Mouse (Mus musculus): Measurements from ENCODE around the gene Zswim7. TPM values are rescaled to one million over a fixed set of nuclear protein-coding genes. Genes with fewer than 3 reads are reported as not detected.
"Not testable (repeated sequence)": the region's sequence is repeated elsewhere in the genome, so short reads cannot be mapped to it uniquely, and the experiment has no call there.

Gene Zswim7
- polyA plus RNA-seq, 1 experiment, result 6.9 TPM

DNA sequence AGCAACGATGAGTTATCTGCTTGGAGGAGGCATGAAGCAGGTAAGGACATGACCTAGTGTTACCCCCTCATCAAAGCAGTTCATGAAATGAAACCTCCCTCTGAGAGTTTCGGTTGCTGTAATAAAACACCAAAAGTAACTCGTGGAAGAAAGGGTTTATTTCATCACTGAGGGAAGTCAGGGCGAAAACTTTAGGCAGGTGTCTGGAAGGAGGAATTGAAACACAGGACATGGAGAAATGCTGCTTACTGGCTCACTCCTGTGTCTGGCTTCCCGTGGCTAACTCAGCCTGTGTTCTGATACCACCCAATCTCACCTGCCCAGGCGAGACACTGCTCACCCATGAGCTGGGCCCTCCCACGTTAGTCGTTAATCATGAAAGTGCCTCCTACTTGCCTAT, 3.8 kb upstream of the Zswim7 start:
- 89% methylated on average over 8 of the region's 8 CpGs for WGBS
- no peak for TF ChIP-seq CTCF (IDR thresholded peaks at IDR 0.05; ENCODE audit: insufficient read depth, low read length)
- no peak for TF ChIP-seq POLR2A (IDR thresholded peaks at IDR 0.05; ENCODE audit: borderline replicate concordance, extremely low read depth, low read depth, low read length)
- Histone ChIP-seq H3K4me3 (replicated peaks; ENCODE audit: extremely low read depth, low read depth, low read length) (no peak overlapping the region), H3K4me1 (ENCODE audit: control insufficient read depth, insufficient read depth, low read length) (0 out of 2 replicates have a peak, but pooled peaks cover 2% of the 10 kb centered on the region)
- no peak for DNase-seq

DNA sequence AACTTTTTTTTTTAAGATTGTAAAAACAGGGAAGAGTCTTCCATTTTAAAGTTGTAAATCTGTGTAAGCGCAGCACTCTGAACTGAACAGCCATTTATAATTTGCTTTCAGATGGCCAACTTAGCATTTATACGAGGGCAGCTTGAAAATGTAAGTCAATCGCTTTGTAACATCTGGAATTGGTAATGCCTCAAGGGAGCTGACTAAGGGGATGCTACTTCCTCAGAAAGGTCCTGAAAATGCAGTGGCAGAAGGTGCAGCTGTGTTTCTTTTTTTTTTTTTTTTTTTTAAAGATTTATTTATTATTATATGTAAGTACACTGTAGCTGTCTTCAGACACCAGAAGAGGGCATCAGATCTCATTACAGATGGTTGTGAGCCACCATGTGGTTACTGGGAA, 2.8 kb upstream of the Zswim7 start:
- 94% methylated on average over 3 of the region's 3 CpGs for WGBS
- H3K4me1 ChIP-seq (ENCODE audit: control insufficient read depth, insufficient read depth, low read length); DNase-seq; H3K4me3 ChIP-seq (replicated peaks; ENCODE audit: extremely low read depth, low read depth, low read length): not testable (repeated sequence)

DNA sequence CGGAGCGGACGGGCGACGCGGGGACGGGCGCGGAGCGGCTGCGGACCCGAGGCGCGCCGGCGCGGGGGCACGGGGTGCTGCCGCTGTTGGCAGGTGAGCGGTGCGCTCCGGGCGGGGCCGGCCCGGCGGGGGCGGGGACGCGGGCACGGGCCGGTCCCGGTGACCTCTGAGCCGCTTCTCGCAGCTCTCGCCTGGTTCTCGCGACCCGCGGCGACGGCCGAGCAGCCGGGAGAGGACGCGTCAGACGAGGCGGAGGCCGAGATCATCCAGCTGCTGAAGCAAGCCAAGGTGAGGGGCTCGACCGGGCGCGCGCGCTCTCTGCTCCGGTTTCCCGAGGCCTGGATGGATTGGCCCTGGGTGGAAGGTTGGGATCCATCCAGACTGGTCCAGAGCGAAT, 424 bp upstream of the Zswim7 start:
- under 1% methylated on average over 57 of the region's 57 CpGs for WGBS
- Histone ChIP-seq H3K4me3 (replicated peaks; ENCODE audit: extremely low read depth, low read depth, low read length) (peak overlapping the region; percentile 76), H3K4me1 (ENCODE audit: control insufficient read depth, insufficient read depth, low read length) (0 out of 2 replicates have a peak, but pooled peaks cover 2% of the 10 kb centered on the region)
- DNase-seq, result no peak
- TF ChIP-seq POLR2A (IDR thresholded peaks at IDR 0.05; ENCODE audit: borderline replicate concordance, extremely low read depth, low read depth, low read length), result no peak
- no peak for TF ChIP-seq CTCF (IDR thresholded peaks at IDR 0.05; ENCODE audit: insufficient read depth, low read length)

DNA sequence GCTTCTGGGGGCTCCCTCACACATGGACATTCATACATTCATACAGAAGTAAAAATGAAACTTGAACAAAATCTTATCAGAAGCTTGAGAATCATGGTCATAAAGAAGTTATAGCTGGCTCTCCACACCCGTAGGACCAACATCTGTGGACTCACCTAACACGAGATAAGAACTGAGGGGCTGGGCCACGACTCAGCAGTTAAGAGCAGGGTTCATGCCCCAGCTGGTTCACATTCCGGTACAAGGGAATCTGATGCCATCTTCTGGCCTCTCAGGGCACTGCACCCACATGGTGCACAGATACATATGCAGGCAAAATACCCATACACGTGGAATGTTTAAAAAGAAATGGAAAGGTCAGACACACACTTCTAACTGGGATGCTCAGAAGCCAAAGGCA, 3.1 kb downstream of the Zswim7 start:
- 8% methylated on average over 5 of the region's 5 CpGs for WGBS
- DNase-seq, result peak; percentile 70
- Histone ChIP-seq H3K4me3 (replicated peaks; ENCODE audit: extremely low read depth, low read depth, low read length) (no peak overlapping the region), H3K4me1 (ENCODE audit: control insufficient read depth, insufficient read depth, low read length) (0 out of 2 replicates have a peak, but pooled peaks cover 2% of the 10 kb centered on the region)
- TF ChIP-seq CTCF (IDR thresholded peaks at IDR 0.05; ENCODE audit: insufficient read depth, low read length) (peak; percentile 72), POLR2A (IDR thresholded peaks at IDR 0.05; ENCODE audit: borderline replicate concordance, extremely low read depth, low read depth, low read length) (no peak)

DNA sequence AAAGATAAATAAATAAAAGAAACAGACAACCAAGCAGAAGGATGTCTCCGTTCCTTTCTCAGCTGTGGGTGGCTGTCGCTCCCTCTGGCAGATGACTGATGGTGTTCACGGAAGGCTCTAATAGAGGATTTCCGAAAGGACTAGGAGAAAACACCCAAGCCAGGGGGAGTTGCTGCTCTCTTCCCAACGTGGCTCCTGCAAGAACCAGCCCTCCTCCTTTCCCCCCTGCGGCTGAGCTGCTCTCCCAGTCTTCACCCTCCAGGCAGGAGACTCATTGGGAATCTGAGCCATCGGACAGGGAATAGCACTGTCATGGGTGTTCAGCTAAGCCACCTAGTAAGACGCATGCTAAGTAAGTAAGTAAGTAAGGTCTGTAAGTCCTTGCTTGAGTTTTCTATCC, 4.1 kb downstream of the Zswim7 start:
- TF ChIP-seq POLR2A (IDR thresholded peaks at IDR 0.05; ENCODE audit: borderline replicate concordance, extremely low read depth, low read depth, low read length) (no peak), CTCF (IDR thresholded peaks at IDR 0.05; ENCODE audit: insufficient read depth, low read length) (no peak)
- Histone ChIP-seq H3K4me1 (ENCODE audit: control insufficient read depth, insufficient read depth, low read length) (0 out of 2 replicates have a peak, but pooled peaks cover 2% of the 10 kb centered on the region), H3K4me3 (replicated peaks; ENCODE audit: extremely low read depth, low read depth, low read length) (no peak overlapping the region)
- DNase-seq, result no peak
- 50% methylated on average over 8 of the region's 8 CpGs for WGBS

DNA sequence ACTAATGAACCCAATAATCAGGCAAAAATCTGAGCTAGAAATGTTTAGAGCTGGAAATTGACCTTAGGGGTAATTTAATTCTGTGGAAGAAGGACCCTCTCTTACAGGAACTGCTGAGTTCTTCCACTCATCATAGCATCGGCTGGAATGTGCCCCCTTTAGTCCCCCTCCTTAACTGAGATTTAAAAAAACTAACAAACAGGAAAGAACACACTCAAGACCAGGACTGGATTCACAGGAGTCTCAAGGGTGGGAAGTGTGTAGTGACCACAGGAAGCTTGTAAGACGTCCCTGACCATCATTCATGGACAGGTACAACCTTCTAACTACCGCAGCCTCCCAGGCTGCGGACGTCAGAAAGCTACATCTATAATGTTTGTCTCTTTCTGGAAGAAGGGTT, 10.3 kb downstream of the Zswim7 start:
- DNase-seq, result no peak
- WGBS, result 64% methylated on average over 5 of the region's 5 CpGs
- H3K4me3 ChIP-seq (replicated peaks; ENCODE audit: extremely low read depth, low read depth, low read length), result no peak overlapping the region
- TF ChIP-seq POLR2A (IDR thresholded peaks at IDR 0.05; ENCODE audit: borderline replicate concordance, extremely low read depth, low read depth, low read length) (no peak), CTCF (IDR thresholded peaks at IDR 0.05; ENCODE audit: insufficient read depth, low read length) (no peak)
- no peaks in the 10 kb centered on the region for H3K4me1 ChIP-seq (ENCODE audit: control insufficient read depth, insufficient read depth, low read length)

DNA sequence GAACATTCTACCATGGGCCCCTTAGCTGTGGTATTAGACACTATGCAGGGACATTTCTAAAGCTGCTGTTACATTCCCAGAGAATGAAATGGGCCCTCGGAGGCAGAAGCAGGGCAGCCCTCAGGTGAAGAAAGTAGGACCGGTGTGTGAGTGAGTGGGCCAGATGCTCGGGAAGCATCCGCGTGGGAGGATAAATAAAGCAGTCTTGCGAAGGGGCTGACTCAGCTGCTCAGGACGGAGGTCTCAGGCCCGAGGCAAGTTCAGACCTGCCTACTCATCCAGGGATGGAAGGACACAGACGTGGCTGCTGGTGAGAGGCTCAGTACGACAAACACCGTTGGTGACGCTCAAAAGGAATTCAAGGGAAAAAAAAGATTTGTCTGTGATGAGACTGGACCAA, 12.1 kb downstream of the Zswim7 start:
- no peak overlapping the region for H3K4me3 ChIP-seq (replicated peaks; ENCODE audit: extremely low read depth, low read depth, low read length)
- WGBS, result 82% methylated on average over 12 of the region's 12 CpGs
- TF ChIP-seq CTCF (IDR thresholded peaks at IDR 0.05; ENCODE audit: insufficient read depth, low read length) (no peak), POLR2A (IDR thresholded peaks at IDR 0.05; ENCODE audit: borderline replicate concordance, extremely low read depth, low read depth, low read length) (no peak)
- no peak for DNase-seq
- no peaks in the 10 kb centered on the region for H3K4me1 ChIP-seq (ENCODE audit: control insufficient read depth, insufficient read depth, low read length)

DNA sequence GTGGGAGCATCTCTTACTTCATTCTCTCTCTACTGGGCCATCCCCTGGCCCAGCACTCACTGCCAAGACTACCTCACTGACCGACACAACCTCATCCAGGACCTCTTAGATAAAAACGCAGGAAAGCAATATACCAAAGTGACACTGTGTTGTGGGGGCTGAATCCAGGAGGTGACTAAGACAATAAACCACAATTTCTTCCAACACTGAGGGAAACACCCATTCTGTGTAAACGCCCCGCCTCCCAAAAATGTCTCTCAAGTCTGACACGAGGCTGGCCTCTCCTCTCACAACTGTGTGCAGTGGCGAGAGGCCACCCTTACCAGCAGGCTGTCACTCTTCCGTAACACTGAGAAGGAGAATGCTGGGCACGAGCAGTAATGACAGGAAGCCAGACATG, 12.8 kb downstream of the Zswim7 start:
- 67% methylated on average over 8 of the region's 8 CpGs for WGBS
- Histone ChIP-seq H3K4me3 (replicated peaks; ENCODE audit: extremely low read depth, low read depth, low read length) (no peak overlapping the region), H3K4me1 (ENCODE audit: control insufficient read depth, insufficient read depth, low read length) (no peaks in the 10 kb centered on the region)
- TF ChIP-seq CTCF (IDR thresholded peaks at IDR 0.05; ENCODE audit: insufficient read depth, low read length) (no peak), POLR2A (IDR thresholded peaks at IDR 0.05; ENCODE audit: borderline replicate concordance, extremely low read depth, low read depth, low read length) (no peak)
- no peak for DNase-seq

DNA sequence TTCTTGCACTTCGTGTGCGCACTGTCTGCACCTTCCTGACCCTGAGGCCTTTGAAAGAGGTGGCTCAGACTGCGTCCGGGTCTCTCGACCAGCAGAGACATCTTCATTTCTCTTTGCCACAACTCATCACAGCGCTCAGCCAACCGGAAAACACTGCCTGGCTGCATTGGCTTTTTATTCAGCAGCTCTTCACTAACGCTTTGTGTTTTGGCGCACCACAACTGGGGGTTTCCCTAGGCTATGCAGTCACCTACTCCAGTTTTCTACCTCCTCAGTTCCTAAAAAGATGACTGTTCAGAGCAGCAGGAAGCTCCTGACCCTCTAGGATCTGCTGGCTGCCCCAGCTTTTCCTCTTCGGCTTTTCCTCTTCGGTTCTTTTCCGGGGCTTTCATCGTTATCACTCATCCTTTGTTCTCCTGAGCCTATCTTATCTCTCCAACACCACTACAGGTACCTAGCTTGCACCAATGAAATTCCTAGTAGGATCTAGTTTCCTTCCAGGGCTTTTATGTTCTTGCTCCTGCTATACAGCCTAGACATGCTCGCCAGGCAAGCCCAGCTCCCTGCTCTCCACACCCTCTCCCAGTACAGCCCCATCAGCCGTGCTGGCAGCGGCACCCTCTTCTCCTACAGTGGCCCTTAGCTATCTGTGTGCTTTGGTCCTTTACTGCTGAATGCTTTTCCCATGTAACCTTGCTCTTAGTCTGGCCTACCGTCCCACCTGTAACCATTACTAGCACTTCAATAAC, 14.5 kb downstream of the Zswim7 start:
- no peak for DNase-seq
- no peaks in the 10 kb centered on the region for H3K4me1 ChIP-seq (ENCODE audit: control insufficient read depth, insufficient read depth, low read length)
- no peak overlapping the region for H3K4me3 ChIP-seq (replicated peaks; ENCODE audit: extremely low read depth, low read depth, low read length)
- TF ChIP-seq POLR2A (IDR thresholded peaks at IDR 0.05; ENCODE audit: borderline replicate concordance, extremely low read depth, low read depth, low read length), result no peak
- TF ChIP-seq CTCF (IDR thresholded peaks at IDR 0.05; ENCODE audit: insufficient read depth, low read length), result no peak
- 72% methylated on average over 17 of the region's 17 CpGs for WGBS

DNA sequence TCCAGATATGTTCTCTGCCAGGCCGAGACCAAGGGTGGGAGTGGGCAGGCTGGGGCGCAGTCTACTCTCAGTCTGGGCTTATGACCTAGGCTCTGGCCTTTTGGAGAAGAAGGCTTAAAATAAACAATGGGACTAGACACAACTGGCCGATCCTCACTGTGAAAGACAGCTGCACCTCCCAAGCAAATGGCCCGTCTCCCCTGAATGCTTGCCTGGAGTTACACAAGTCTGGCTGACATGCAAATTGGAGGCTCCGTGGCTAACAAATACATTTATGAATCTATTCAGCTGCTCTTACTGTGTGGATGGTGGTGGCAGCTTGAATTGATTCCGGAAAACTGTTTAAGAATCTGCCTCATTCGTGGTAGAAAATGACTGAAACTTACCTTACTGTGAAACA, 15.5 kb downstream of the Zswim7 start:
- H3K4me1 ChIP-seq (ENCODE audit: control insufficient read depth, insufficient read depth, low read length), result no peaks in the 10 kb centered on the region
- 73% methylated on average over 7 of the region's 7 CpGs for WGBS
- no peak for TF ChIP-seq CTCF (IDR thresholded peaks at IDR 0.05; ENCODE audit: insufficient read depth, low read length)
- TF ChIP-seq POLR2A (IDR thresholded peaks at IDR 0.05; ENCODE audit: borderline replicate concordance, extremely low read depth, low read depth, low read length), result no peak
- no peak for DNase-seq
- H3K4me3 ChIP-seq (replicated peaks; ENCODE audit: extremely low read depth, low read depth, low read length), result no peak overlapping the region
